Mouse (Mus musculus): Measurements from ENCODE around the gene Ptbp2. TPM values are rescaled to one million over a fixed set of nuclear protein-coding genes. Genes with fewer than 3 reads are reported as not detected.
A peak's percentile ranks its signal among the peaks of the same experiment; 100 is the strongest.

Gene Ptbp2
- polyA plus RNA-seq (2016; fragmentation: Nextera tagmentation; extraction: Ambion mirVana) = 210 and 242 TPM in 2 replicates

GRCm38 (mm10) chr3:119784366-119784765, at the start of gene Ptbp2:
Ptbp2 (minus strand) TSS chr3:119784466.
- 87% methylated on average over 4 of the region's 4 CpGs for WGBS
- H3K27me3 ChIP-seq (ENCODE audit: insufficient read depth, poor library complexity, severe bottlenecking) = no peaks in the 10 kb centered on the region
- peak within 1 kb of the TSS; percentile 100 for H3K27ac ChIP-seq
- H3K36me3 ChIP-seq = peaks cover 11% of the 10 kb centered on the region
- peaks cover 24% of the 10 kb centered on the region for H3K4me1 ChIP-seq (replicated peaks)
- H3K4me3 ChIP-seq = peak within 1 kb of the TSS; percentile 88
- no peaks in the 10 kb centered on the region for H3K9me3 ChIP-seq
- no peak for DNase-seq (ENCODE audit: low spot score)

GRCm38 (mm10) chr3:119814678-119815077, 30.4 kb upstream of the Ptbp2 start:
- Histone ChIP-seq H3K9me3 (no peaks in the 10 kb centered on the region), H3K36me3 (no peaks in the 10 kb centered on the region), H3K4me1 (replicated peaks) (no peaks in the 10 kb centered on the region), H3K27me3 (ENCODE audit: insufficient read depth, poor library complexity, severe bottlenecking) (no peaks in the 10 kb centered on the region), H3K27ac (no peak overlapping the region), H3K4me3 (no peak overlapping the region)
- DNase-seq (ENCODE audit: low spot score) = no peak
- 74% methylated on average over 1 of the region's 1 CpGs for WGBS

GRCm38 (mm10) chr3:119806123-119806522, 21.9 kb upstream of the Ptbp2 start:
- no peaks in the 10 kb centered on the region for H3K4me1 ChIP-seq (replicated peaks)
- H3K27ac ChIP-seq = no peak overlapping the region
- no peaks in the 10 kb centered on the region for H3K36me3 ChIP-seq
- WGBS = 83% methylated on average over 7 of the region's 7 CpGs
- H3K9me3 ChIP-seq = no peaks in the 10 kb centered on the region
- H3K4me3 ChIP-seq = no peak overlapping the region
- DNase-seq (ENCODE audit: low spot score) = no peak
- H3K27me3 ChIP-seq (ENCODE audit: insufficient read depth, poor library complexity, severe bottlenecking) = no peaks in the 10 kb centered on the region

GRCm38 (mm10) chr3:119794677-119795365, 10.6 kb upstream of the Ptbp2 start:
- H3K4me3 ChIP-seq = no peak overlapping the region
- H3K4me1 ChIP-seq (replicated peaks) = no peaks in the 10 kb centered on the region
- no peaks in the 10 kb centered on the region for H3K27me3 ChIP-seq (ENCODE audit: insufficient read depth, poor library complexity, severe bottlenecking)
- no peaks in the 10 kb centered on the region for H3K36me3 ChIP-seq
- DNase-seq (ENCODE audit: low spot score) = no peak
- H3K9me3 ChIP-seq = peaks cover 2% of the 10 kb centered on the region; the same call in 1 of the 2 replicates
- WGBS = 85% methylated on average over 9 of the region's 9 CpGs
- no peak overlapping the region for H3K27ac ChIP-seq

- Histone ChIP-seq H3K36me3 (peaks cover 24% of the 10 kb centered on the region), H3K27ac (peak overlapping the region; percentile 100), H3K4me3 (peak overlapping the region; percentile 88), H3K4me1 (replicated peaks) (peaks cover 37% of the 10 kb centered on the region), H3K9me3 (no peaks in the 10 kb centered on the region), H3K27me3 (ENCODE audit: insufficient read depth, poor library complexity, severe bottlenecking) (no peaks in the 10 kb centered on the region)
- WGBS = under 1% methylated on average over 87 of the region's 89 CpGs
- DNase-seq (ENCODE audit: low spot score) = peak; percentile 87
Observed at GRCm38 (mm10) chr3:119782946-119783701, 1.1 kb downstream of the Ptbp2 start.

GRCm38 (mm10) chr3:119782022-119782945, 2.0 kb downstream of the Ptbp2 start:
- Histone ChIP-seq H3K4me1 (replicated peaks) (peaks cover 37% of the 10 kb centered on the region), H3K27me3 (ENCODE audit: insufficient read depth, poor library complexity, severe bottlenecking) (no peaks in the 10 kb centered on the region), H3K4me3 (peak overlapping the region; percentile 88), H3K36me3 (peaks cover 30% of the 10 kb centered on the region), H3K27ac (peak overlapping the region; percentile 100), H3K9me3 (no peaks in the 10 kb centered on the region)
- WGBS = under 1% methylated on average over 61 of the region's 63 CpGs
- peak; percentile 79 for DNase-seq (ENCODE audit: low spot score)

- peak overlapping the region; percentile 64 for H3K27ac ChIP-seq
Observed at GRCm38 (mm10) chr3:119780876-119781275, 3.4 kb downstream of the Ptbp2 start.

GRCm38 (mm10) chr3:119779261-119779660, 5.0 kb downstream of the Ptbp2 start:
- Histone ChIP-seq H3K36me3 (peaks cover 44% of the 10 kb centered on the region), H3K4me1 (replicated peaks) (peaks cover 37% of the 10 kb centered on the region), H3K9me3 (no peaks in the 10 kb centered on the region), H3K27me3 (ENCODE audit: insufficient read depth, poor library complexity, severe bottlenecking) (no peaks in the 10 kb centered on the region), H3K4me3 (peak overlapping the region; percentile 19; the same call in 1 of the 2 replicates), H3K27ac (no peak overlapping the region)
- WGBS = 87% methylated on average over 1 of the region's 1 CpGs
- no peak for DNase-seq (ENCODE audit: low spot score)

More at GRCm38 (mm10) chr3:119780876-119781275, 3.4 kb downstream of the Ptbp2 start:
- H3K4me3 ChIP-seq = peak overlapping the region; percentile 88
- H3K4me1 ChIP-seq (replicated peaks) = peaks cover 37% of the 10 kb centered on the region
- no peak for DNase-seq (ENCODE audit: low spot score)
- H3K27me3 ChIP-seq (ENCODE audit: insufficient read depth, poor library complexity, severe bottlenecking) = no peaks in the 10 kb centered on the region
- peaks cover 40% of the 10 kb centered on the region for H3K36me3 ChIP-seq
- no peaks in the 10 kb centered on the region for H3K9me3 ChIP-seq

GRCm38 (mm10) chr3:119778431-119778830, 5.8 kb downstream of the Ptbp2 start:
- no peak for DNase-seq (ENCODE audit: low spot score)
- Histone ChIP-seq H3K9me3 (no peaks in the 10 kb centered on the region), H3K4me3 (no peak overlapping the region), H3K27ac (no peak overlapping the region), H3K36me3 (peaks cover 48% of the 10 kb centered on the region), H3K4me1 (replicated peaks) (peaks cover 35% of the 10 kb centered on the region), H3K27me3 (ENCODE audit: insufficient read depth, poor library complexity, severe bottlenecking) (no peaks in the 10 kb centered on the region)
- WGBS = 56% methylated on average over 2 of the region's 2 CpGs

- Histone ChIP-seq H3K36me3 (peaks cover 57% of the 10 kb centered on the region), H3K4me3 (no peak overlapping the region), H3K9me3 (no peaks in the 10 kb centered on the region), H3K27ac (no peak overlapping the region), H3K4me1 (replicated peaks) (peaks cover 29% of the 10 kb centered on the region), H3K27me3 (ENCODE audit: insufficient read depth, poor library complexity, severe bottlenecking) (no peaks in the 10 kb centered on the region)
- no peak for DNase-seq (ENCODE audit: low spot score)
- WGBS = 90% methylated on average over 5 of the region's 5 CpGs
Observed at GRCm38 (mm10) chr3:119776129-119776528, 8.1 kb downstream of the Ptbp2 start.

- DNase-seq (ENCODE audit: low spot score) = no peak
- Histone ChIP-seq H3K27me3 (ENCODE audit: insufficient read depth, poor library complexity, severe bottlenecking) (no peaks in the 10 kb centered on the region), H3K36me3 (peaks cover 54% of the 10 kb centered on the region), H3K9me3 (no peaks in the 10 kb centered on the region), H3K4me3 (no peak overlapping the region), H3K27ac (no peak overlapping the region), H3K4me1 (replicated peaks) (no peaks in the 10 kb centered on the region)
- WGBS = 88% methylated on average over 2 of the region's 2 CpGs
Observed at GRCm38 (mm10) chr3:119772789-119773188, 11.5 kb downstream of the Ptbp2 start.

- DNase-seq (ENCODE audit: low spot score) = no peak
- Histone ChIP-seq H3K9me3 (no peaks in the 10 kb centered on the region), H3K4me1 (replicated peaks) (no peaks in the 10 kb centered on the region), H3K27me3 (ENCODE audit: insufficient read depth, poor library complexity, severe bottlenecking) (no peaks in the 10 kb centered on the region), H3K4me3 (no peak overlapping the region), H3K36me3 (peaks cover 52% of the 10 kb centered on the region), H3K27ac (no peak overlapping the region)
- WGBS = 92% methylated on average over 2 of the region's 2 CpGs
Observed at GRCm38 (mm10) chr3:119763772-119764171, 20.5 kb downstream of the Ptbp2 start.
